Comparison of ENCODE assay signal across 29 mouse cellular contexts in genomic region chr5:30416665-30417064, GRCm38 (mm10). TPM values are rescaled to one million over a fixed set of nuclear protein-coding genes. Genes with fewer than 3 reads are reported as not detected.
DNase-seq lines count a peak whose midpoint lies in the region; ATAC-seq and TF ChIP-seq lines count a peak whose summit lies in the region.
"Had no signal": no experiment of that assay in that cellular context is flagged by ENCODE, and none has a peak within 500 bp of the region (broad histone marks: within the 10 kb centered on the region; RNA-seq: fewer than 3 reads in every experiment).

No protein-coding gene starts in this region.

- H3K4me2 ChIP-seq in hindbrain, embryonic 14.5 days (replicated peaks) = no peak overlapping the region
- H3K4me2 ChIP-seq in hindbrain, postnatal 0 days (ENCODE audit: low read depth, low read length) = no peak overlapping the region
- H3K4me2 ChIP-seq in intestine, embryonic 16.5 days (ENCODE audit: low read depth, low read length) = no peak overlapping the region
- H3K4me2 ChIP-seq: heart, embryonic 12.5 days; limb, embryonic 13.5 days; liver, embryonic 12.5 days had no signal

- TF ChIP-seq CTCF in hindbrain, postnatal 0 days (IDR thresholded peaks at IDR 0.05; ENCODE audit: low read depth) = no peak

- no peak for ATAC-seq in hindbrain, embryonic 14.5 days (ENCODE audit: low FRiP score)
- 0 out of 2 replicates have a peak, but pooled peaks have one; percentile 29 for ATAC-seq in hindbrain, postnatal 0 days
- ATAC-seq in intestine, embryonic 16.5 days = no peak
- ATAC-seq: liver, embryonic 12.5 days had no signal

- no peak overlapping the region for H3K9ac ChIP-seq in hindbrain, embryonic 14.5 days
- no peak overlapping the region for H3K9ac ChIP-seq in hindbrain, postnatal 0 days (replicated peaks; ENCODE audit: low read length)
- H3K9ac ChIP-seq in intestine, embryonic 16.5 days (ENCODE audit: low read depth, low read length) = no peak overlapping the region
- H3K9ac ChIP-seq: heart, embryonic 12.5 days; limb, embryonic 13.5 days; liver, embryonic 12.5 days had no signal

- H3K27me3 ChIP-seq in hindbrain, embryonic 10.5 days (ENCODE audit: insufficient read depth, poor library complexity, severe bottlenecking) = peaks cover 8% of the 10 kb centered on the region; the same call in 1 of the 2 replicates
- no peaks in the 10 kb centered on the region for H3K27me3 ChIP-seq in hindbrain, embryonic 14.5 days (ENCODE audit: control insufficient read depth, insufficient read depth, low read length)
- H3K27me3 ChIP-seq in embryonic facial prominence, embryonic 10.5 days (replicated peaks; ENCODE audit: low read depth, poor library complexity, severe bottlenecking) = 0 out of 2 replicates have a peak, but pooled peaks cover 7% of the 10 kb centered on the region
- no peaks in the 10 kb centered on the region for H3K27me3 ChIP-seq in hindbrain, postnatal 0 days (ENCODE audit: insufficient read depth, low read length)
- H3K27me3 ChIP-seq in intestine, embryonic 16.5 days (replicated peaks; ENCODE audit: control insufficient read depth, insufficient read depth, low read length) = no peaks in the 10 kb centered on the region
- H3K27me3 ChIP-seq: limb, embryonic 13.5 days had no signal

- H3K36me3 ChIP-seq in hindbrain, embryonic 10.5 days = no peaks in the 10 kb centered on the region
- H3K36me3 ChIP-seq in hindbrain, embryonic 14.5 days (replicated peaks; ENCODE audit: control insufficient read depth, insufficient read depth) = no peaks in the 10 kb centered on the region
- H3K36me3 ChIP-seq in embryonic facial prominence, embryonic 10.5 days (replicated peaks) = no peaks in the 10 kb centered on the region
- H3K36me3 ChIP-seq in hindbrain, postnatal 0 days (ENCODE audit: insufficient read depth, low read length) = no peaks in the 10 kb centered on the region
- no peaks in the 10 kb centered on the region for H3K36me3 ChIP-seq in intestine, embryonic 16.5 days (ENCODE audit: control insufficient read depth, insufficient read depth, low read length)
- H3K36me3 ChIP-seq: heart, embryonic 12.5 days; limb, embryonic 13.5 days; liver, embryonic 12.5 days had no signal

- no peak for DNase-seq in hindbrain, embryonic 10.5 days (ENCODE audit: low spot score)
- DNase-seq in hindbrain, embryonic 14.5 days (ENCODE audit: low spot score) = no peak
- peak; percentile 19 for DNase-seq in ES-CJ7 (ENCODE audit: low read depth, low spot score)
- no peak for DNase-seq in embryonic facial prominence, embryonic 10.5 days (ENCODE audit: low spot score)
- DNase-seq in hindbrain, postnatal 0 days (ENCODE audit: low spot score) = no peak
- no peak for DNase-seq in heart, adult 9 months (ENCODE audit: low spot score in 2 of 2)
- no peak for DNase-seq in adrenal gland, adult 18-20 months (ENCODE audit: low spot score in 2 of 2)
- DNase-seq: adrenal gland, adult 2 months; cerebellum, adult 11-12 months; gastrocnemius, postnatal 10 days; heart, postnatal 10 days; kidney, adult 11 months; kidney, postnatal 4 days; lung, adult 2 months; lung, postnatal 14 days; right cerebral cortex, postnatal 25 days; spleen, adult 18-20 months had no signal

- 32% methylated on average over 5 of the region's 5 CpGs for WGBS in hindbrain, embryonic 10.5 days
- 23% methylated on average over 5 of the region's 5 CpGs for WGBS in hindbrain, embryonic 14.5 days
- WGBS in embryonic facial prominence, embryonic 10.5 days = 39% methylated on average over 5 of the region's 5 CpGs
- WGBS in hindbrain, postnatal 0 days = 15% methylated on average over 5 of the region's 5 CpGs
- WGBS in intestine, embryonic 16.5 days = 63% methylated on average over 5 of the region's 5 CpGs

- no peak overlapping the region for H3K4me3 ChIP-seq in hindbrain, embryonic 10.5 days
- no peak overlapping the region for H3K4me3 ChIP-seq in hindbrain, embryonic 14.5 days (replicated peaks; ENCODE audit: low read length)
- no peak overlapping the region for H3K4me3 ChIP-seq in embryonic facial prominence, embryonic 10.5 days
- H3K4me3 ChIP-seq in hindbrain, postnatal 0 days (ENCODE audit: low read length) = no peak overlapping the region
- no peak overlapping the region for H3K4me3 ChIP-seq in intestine, embryonic 16.5 days (ENCODE audit: low read length)
- H3K4me3 ChIP-seq: heart, embryonic 12.5 days; limb, embryonic 13.5 days; liver, embryonic 12.5 days had no signal

- H3K9me3 ChIP-seq in hindbrain, embryonic 10.5 days = no peaks in the 10 kb centered on the region
- H3K9me3 ChIP-seq in hindbrain, embryonic 14.5 days (ENCODE audit: control insufficient read depth, low read length) = no peaks in the 10 kb centered on the region
- H3K9me3 ChIP-seq in embryonic facial prominence, embryonic 10.5 days = no peaks in the 10 kb centered on the region
- no peaks in the 10 kb centered on the region for H3K9me3 ChIP-seq in hindbrain, postnatal 0 days (ENCODE audit: low read length)
- H3K9me3 ChIP-seq in intestine, embryonic 16.5 days (ENCODE audit: control insufficient read depth, low read length) = no peaks in the 10 kb centered on the region
- H3K9me3 ChIP-seq: heart, embryonic 12.5 days; limb, embryonic 13.5 days; liver, embryonic 12.5 days had no signal

- peaks cover 16% of the 10 kb centered on the region for H3K4me1 ChIP-seq in hindbrain, embryonic 10.5 days (replicated peaks)
- 0 out of 2 replicates have a peak, but pooled peaks cover 7% of the 10 kb centered on the region for H3K4me1 ChIP-seq in hindbrain, embryonic 14.5 days (replicated peaks; ENCODE audit: control insufficient read depth, insufficient read depth, low read length)
- peaks cover 7% of the 10 kb centered on the region for H3K4me1 ChIP-seq in embryonic facial prominence, embryonic 10.5 days
- H3K4me1 ChIP-seq in hindbrain, postnatal 0 days (ENCODE audit: insufficient read depth, low read length) = no peaks in the 10 kb centered on the region
- H3K4me1 ChIP-seq in intestine, embryonic 16.5 days (ENCODE audit: control insufficient read depth, insufficient read depth, low read length) = no peaks in the 10 kb centered on the region
- H3K4me1 ChIP-seq: heart, embryonic 12.5 days; liver, embryonic 12.5 days had no signal

- peak overlapping the region; percentile 53; the same call in 1 of the 2 replicates for H3K27ac ChIP-seq in hindbrain, embryonic 10.5 days
- no peak overlapping the region; the same call in 1 of the 2 replicates for H3K27ac ChIP-seq in hindbrain, embryonic 14.5 days
- peak overlapping the region; percentile 40; the same call in 1 of the 2 replicates for H3K27ac ChIP-seq in embryonic facial prominence, embryonic 10.5 days (replicated peaks)
- no peak overlapping the region for H3K27ac ChIP-seq in hindbrain, postnatal 0 days
- H3K27ac ChIP-seq in intestine, embryonic 16.5 days (ENCODE audit: low read length) = no peak overlapping the region
- H3K27ac ChIP-seq: limb, embryonic 13.5 days; liver, embryonic 12.5 days had no signal

RNA-seq across cellular contexts. Expression of gene Otof, which starts 45.1 kb away (rescaled TPM):
- 0.04 and 0.17 TPM in 2 replicates for polyA plus RNA-seq in hindbrain, embryonic 10.5 days (2016; fragmentation: Nextera tagmentation; extraction: Ambion mirVana)
- 4.2 and 4.7 TPM in 2 replicates for polyA plus RNA-seq in hindbrain, embryonic 14.5 days (2014; fragmentation: Nextera tagmentation; extraction: Ambion mirVana)
- polyA plus RNA-seq in embryonic facial prominence, embryonic 10.5 days (2016; fragmentation: Nextera tagmentation; extraction: Ambion mirVana) = 0.05 TPM in 1 of 2 replicates, not detected in the other
- total RNA-seq in hindbrain, postnatal 0 days (2014; rRNA removed) = 12.2 and 13.0 TPM in 2 replicates
- polyA plus RNA-seq in hindbrain, postnatal 0 days (2015; fragmentation: Nextera tagmentation; extraction: Ambion mirVana) = 5.5 and 7.1 TPM in 2 replicates
- 0.53 and 0.60 TPM in 2 replicates for polyA plus RNA-seq in intestine, embryonic 16.5 days (2015; fragmentation: Nextera tagmentation; extraction: Ambion mirVana)
- total RNA-seq in adrenal gland, adult 18-20 months (2021) = under 1 TPM; 0.03 to 0.16 TPM
- total RNA-seq: granulocyte monocyte progenitor cell, adult 5-6 weeks had no signal

RNA-seq across cellular contexts. Expression of gene 1700001C02Rik, which starts 49.2 kb away (rescaled TPM):
- 1.4 TPM in 1 of 2 replicates, not detected in the other for polyA plus RNA-seq in hindbrain, embryonic 10.5 days (2016; fragmentation: Nextera tagmentation; extraction: Ambion mirVana)
- 2.8 and 3.3 TPM in 2 replicates for polyA plus RNA-seq in hindbrain, embryonic 14.5 days (2014; fragmentation: Nextera tagmentation; extraction: Ambion mirVana)
- not detected in 2 replicates for polyA plus RNA-seq in embryonic facial prominence, embryonic 10.5 days (2016; fragmentation: Nextera tagmentation; extraction: Ambion mirVana)
- total RNA-seq in hindbrain, postnatal 0 days (2014; rRNA removed) = 0.72 TPM in 1 of 2 replicates, not detected in the other
- polyA plus RNA-seq in hindbrain, postnatal 0 days (2015; fragmentation: Nextera tagmentation; extraction: Ambion mirVana) = 3.4 and 4.0 TPM in 2 replicates
- polyA plus RNA-seq in intestine, embryonic 16.5 days (2015; fragmentation: Nextera tagmentation; extraction: Ambion mirVana) = not detected in 2 replicates
- not detected for total RNA-seq in adrenal gland, adult 18-20 months (2021)
- total RNA-seq: adrenal gland, adult 2 months; adrenal gland, postnatal 4 days; gastrocnemius, postnatal 10 days; granulocyte monocyte progenitor cell, adult 5-6 weeks; heart, postnatal 10 days; left cerebral cortex, postnatal 25 days; megakaryocyte progenitor cell, adult 5-6 weeks had no signal
- polyA plus RNA-seq: adrenal gland, adult 2 months; embryonic facial prominence, embryonic 11.5 days; forebrain, embryonic 11.5 days; frontal cortex, adult 2 months; heart, embryonic 12.5 days; kidney, embryonic 16.5 days; limb, embryonic 13.5 days; liver, embryonic 12.5 days had no signal

Comparison
In these comparisons a context has a peak if more than half of its experiments do, and no peak if none do; other contexts are left out.
1. H3K27ac ChIP-seq: peak in hindbrain, embryonic 10.5 days (single experiment) and embryonic facial prominence, embryonic 10.5 days (single experiment); none in hindbrain, embryonic 14.5 days (single experiment), hindbrain, postnatal 0 days (single experiment) and intestine, embryonic 16.5 days (single experiment).